In the genomic region with DNA sequence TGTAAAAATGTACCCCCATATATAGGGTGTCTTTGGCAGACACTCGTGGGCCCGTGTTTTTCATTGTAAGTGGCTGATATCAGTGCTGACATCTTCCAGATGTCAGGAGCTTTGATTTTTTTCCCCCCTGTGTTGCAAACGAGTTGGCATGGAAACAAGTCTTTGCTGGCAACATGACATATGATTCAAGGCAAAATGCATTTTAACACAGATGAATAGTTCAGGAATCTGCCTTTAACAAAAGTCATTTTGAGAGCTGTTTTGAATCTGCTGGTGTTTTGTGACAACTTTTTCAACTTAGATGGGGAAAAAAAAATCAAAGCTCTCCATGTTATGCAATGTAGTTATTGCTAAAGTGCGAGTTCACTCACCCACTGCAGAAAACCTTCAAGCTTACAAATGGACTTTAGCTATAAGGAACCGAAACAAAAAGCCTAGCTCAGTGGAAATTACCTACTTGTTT, we compare ENCODE assay signal across 8 mouse cellular contexts.
DNase-seq lines count a peak whose midpoint lies in the region; ATAC-seq lines count a peak whose summit lies in the region.

No protein-coding gene starts in this region.

- intact Hi-C loops in left cerebral cortex, postnatal 25 days (cut with DNase I): no loop called here

- no peak for ATAC-seq in megakaryocyte progenitor cell, adult 5-6 weeks (replicated peaks; ENCODE audit: poor library complexity)

- peak; percentile 39 for DNase-seq in embryo, embryonic 10.5 days (ENCODE audit: low spot score)
- DNase-seq in embryo, embryonic 9.5 days (ENCODE audit: extremely low spot score): no peak
- DNase-seq in layer of hippocampus, adult 18-20 months (ENCODE audit: low spot score in 2 of 2): peak; percentile 48 to 69
- DNase-seq in layer of hippocampus, postnatal 14 days (ENCODE audit: low spot score in 2 of 2): no peak
- peak; percentile 61 for DNase-seq in brain, adult 2 months (ENCODE audit: low read depth, low spot score)
- peak; percentile 58 for DNase-seq in lung, postnatal 14 days
- no peak for DNase-seq in left cerebral cortex, postnatal 25 days (ENCODE audit: low spot score in 2 of 2)

Comparison
In these comparisons a context has a peak if more than half of its experiments do, and no peak if none do; other contexts are left out.
1. DNase-seq: peak in embryo, embryonic 10.5 days (single experiment), layer of hippocampus, adult 18-20 months (2 of 2), brain, adult 2 months (single experiment) and lung, postnatal 14 days (single experiment); none in embryo, embryonic 9.5 days (single experiment), layer of hippocampus, postnatal 14 days (0 of 2) and left cerebral cortex, postnatal 25 days (0 of 2).